ENCODE assay signal across 18 mouse cellular contexts in genomic region chr10:18069576-18069975, GRCm38 (mm10). TPM values are rescaled to one million over a fixed set of nuclear protein-coding genes. Genes with fewer than 3 reads are reported as not detected.
A peak's percentile ranks its signal among the peaks of the same experiment; 100 is the strongest.
DNase-seq lines count a peak whose midpoint lies in the region; ATAC-seq and TF ChIP-seq lines count a peak whose summit lies in the region.
"Had no signal": no experiment of that assay in that cellular context is flagged by ENCODE, and none has a peak within 500 bp of the region (broad histone marks: within the 10 kb centered on the region; RNA-seq: fewer than 3 reads in every experiment).

No protein-coding gene starts in this region.

- no peak overlapping the region for H3K4me3 ChIP-seq in hindbrain, postnatal 0 days (ENCODE audit: low read length)
- no peak overlapping the region for H3K4me3 ChIP-seq in hindbrain, embryonic 11.5 days (ENCODE audit: low read depth, low read length)
- no peak overlapping the region for H3K4me3 ChIP-seq in neural tube, embryonic 13.5 days
- H3K4me3 ChIP-seq in midbrain, embryonic 15.5 days, result no peak overlapping the region
- H3K4me3 ChIP-seq: gastrocnemius, adult 2 months; heart, embryonic 15.5 days; limb, embryonic 15.5 days; neural tube, embryonic 12.5 days; stomach, embryonic 15.5 days had no signal

- TF ChIP-seq CTCF in hindbrain, postnatal 0 days (IDR thresholded peaks at IDR 0.05; ENCODE audit: low read depth), result no peak

- H3K4me1 ChIP-seq in hindbrain, postnatal 0 days (ENCODE audit: insufficient read depth, low read length), result 0 out of 2 replicates have a peak, but pooled peaks cover 5% of the 10 kb centered on the region
- H3K4me1 ChIP-seq in hindbrain, embryonic 11.5 days (replicated peaks; ENCODE audit: control insufficient read depth, insufficient read depth, low read length), result no peaks in the 10 kb centered on the region
- H3K4me1 ChIP-seq in neural tube, embryonic 13.5 days (replicated peaks), result peaks cover 41% of the 10 kb centered on the region
- H3K4me1 ChIP-seq in midbrain, embryonic 15.5 days, result peaks cover 10% of the 10 kb centered on the region

- H3K27me3 ChIP-seq in hindbrain, postnatal 0 days (ENCODE audit: insufficient read depth, low read length), result no peaks in the 10 kb centered on the region
- no peaks in the 10 kb centered on the region for H3K27me3 ChIP-seq in hindbrain, embryonic 11.5 days (ENCODE audit: control insufficient read depth, insufficient read depth, low read length)
- H3K27me3 ChIP-seq in neural tube, embryonic 13.5 days, result no peaks in the 10 kb centered on the region
- H3K27me3 ChIP-seq in midbrain, embryonic 15.5 days (replicated peaks), result no peaks in the 10 kb centered on the region
- H3K27me3 ChIP-seq: heart, embryonic 15.5 days; limb, embryonic 15.5 days; neural tube, embryonic 12.5 days; stomach, embryonic 15.5 days had no signal

- no peak overlapping the region for H3K9ac ChIP-seq in hindbrain, postnatal 0 days (replicated peaks; ENCODE audit: low read length)
- H3K9ac ChIP-seq in hindbrain, embryonic 11.5 days (ENCODE audit: low read depth, low read length), result no peak overlapping the region
- H3K9ac ChIP-seq in neural tube, embryonic 13.5 days, result no peak overlapping the region
- no peak overlapping the region for H3K9ac ChIP-seq in midbrain, embryonic 15.5 days
- H3K9ac ChIP-seq: forebrain, postnatal 0 days; heart, embryonic 15.5 days; limb, embryonic 15.5 days; neural tube, embryonic 12.5 days; stomach, embryonic 15.5 days had no signal

- H3K4me2 ChIP-seq in hindbrain, postnatal 0 days (ENCODE audit: low read depth, low read length), result no peak overlapping the region
- no peak overlapping the region for H3K4me2 ChIP-seq in hindbrain, embryonic 11.5 days (replicated peaks; ENCODE audit: low read depth, low read length)
- H3K4me2 ChIP-seq in neural tube, embryonic 13.5 days, result no peak overlapping the region
- H3K4me2 ChIP-seq in midbrain, embryonic 15.5 days, result no peak overlapping the region
- H3K4me2 ChIP-seq: heart, embryonic 15.5 days; limb, embryonic 15.5 days; midbrain, embryonic 11.5 days; neural tube, embryonic 12.5 days; stomach, embryonic 15.5 days had no signal

- no peaks in the 10 kb centered on the region for H3K9me3 ChIP-seq in hindbrain, postnatal 0 days (ENCODE audit: low read length)
- no peaks in the 10 kb centered on the region for H3K9me3 ChIP-seq in hindbrain, embryonic 11.5 days (ENCODE audit: control insufficient read depth, low read length)
- no peaks in the 10 kb centered on the region for H3K9me3 ChIP-seq in neural tube, embryonic 13.5 days
- no peaks in the 10 kb centered on the region for H3K9me3 ChIP-seq in midbrain, embryonic 15.5 days
- H3K9me3 ChIP-seq: heart, embryonic 15.5 days; limb, embryonic 15.5 days; neural tube, embryonic 12.5 days; stomach, embryonic 15.5 days had no signal

- WGBS in hindbrain, postnatal 0 days, result 68% methylated on average over 2 of the region's 2 CpGs
- 93% methylated on average over 2 of the region's 2 CpGs for WGBS in hindbrain, embryonic 11.5 days
- 66% methylated on average over 2 of the region's 2 CpGs for WGBS in neural tube, embryonic 13.5 days
- WGBS in midbrain, embryonic 15.5 days, result 73% methylated on average over 2 of the region's 2 CpGs

- H3K27ac ChIP-seq in hindbrain, postnatal 0 days, result peak overlapping the region; percentile 77; the same call in 1 of the 2 replicates
- H3K27ac ChIP-seq in hindbrain, embryonic 11.5 days (ENCODE audit: low read depth, low read length), result no peak overlapping the region
- H3K27ac ChIP-seq in neural tube, embryonic 13.5 days (replicated peaks), result 0 out of 2 replicates have a peak overlapping the region, but pooled peaks have one; percentile 40
- no peak overlapping the region for H3K27ac ChIP-seq in midbrain, embryonic 15.5 days
- H3K27ac ChIP-seq: limb, embryonic 15.5 days; neural tube, embryonic 12.5 days; stomach, embryonic 15.5 days had no signal

- H3K36me3 ChIP-seq in hindbrain, postnatal 0 days (ENCODE audit: insufficient read depth, low read length), result no peaks in the 10 kb centered on the region
- no peaks in the 10 kb centered on the region for H3K36me3 ChIP-seq in hindbrain, embryonic 11.5 days (ENCODE audit: control insufficient read depth, insufficient read depth, low read length)
- H3K36me3 ChIP-seq in neural tube, embryonic 13.5 days, result no peaks in the 10 kb centered on the region
- no peaks in the 10 kb centered on the region for H3K36me3 ChIP-seq in midbrain, embryonic 15.5 days (replicated peaks)
- H3K36me3 ChIP-seq: heart, embryonic 15.5 days; limb, embryonic 15.5 days; neural tube, embryonic 12.5 days; stomach, embryonic 15.5 days had no signal

- ATAC-seq in hindbrain, postnatal 0 days, result no peak
- no peak for ATAC-seq in hindbrain, embryonic 11.5 days (ENCODE audit: low FRiP score)
- no peak for ATAC-seq in neural tube, embryonic 13.5 days (ENCODE audit: low read depth)
- ATAC-seq in inflammation-experienced regulatory T-cells, adult 6 months, result no peak
- ATAC-seq in midbrain, embryonic 15.5 days (replicated peaks), result no peak

- DNase-seq in hindbrain, postnatal 0 days (ENCODE audit: low spot score), result no peak
- DNase-seq in hindbrain, embryonic 11.5 days (ENCODE audit: low spot score), result no peak
- DNase-seq in neural tube, embryonic 10.5 days (ENCODE audit: extremely low spot score, low spot score), result no peak
- DNase-seq in cerebellum, postnatal 10 days, result peak; percentile 23 to 26
- DNase-seq: adrenal gland, adult 2 months; embryo, embryonic 11 days; gastrocnemius, adult 2 months; thymus, adult 18-20 months; thymus, postnatal 4 days had no signal

RNA-seq across cellular contexts. Expression of gene Reps1, which starts 13.9 kb away (rescaled TPM):
- total RNA-seq in hindbrain, postnatal 0 days (2014; rRNA removed), result 64.9 and 69.5 TPM in 2 replicates
- polyA plus RNA-seq in hindbrain, postnatal 0 days (2015; fragmentation: Nextera tagmentation; extraction: Ambion mirVana), result 20.6 and 21.1 TPM in 2 replicates
- polyA plus RNA-seq in hindbrain, embryonic 11.5 days (2014; fragmentation: Nextera tagmentation; extraction: Ambion mirVana), result 24.6 and 29.7 TPM in 2 replicates
- 16.7 and 22.3 TPM in 2 replicates for polyA plus RNA-seq in neural tube, embryonic 13.5 days (2015; fragmentation: Nextera tagmentation; extraction: Ambion mirVana)
- polyA plus RNA-seq in inflammation-experienced regulatory T-cells, adult 6 months (2017; shearing (Covaris generic)), result 10 to 100 TPM; 23.5 to 57.7 (median 36.7) TPM
- polyA plus RNA-seq in midbrain, embryonic 15.5 days (2015; fragmentation: Nextera tagmentation; extraction: Ambion mirVana), result 28.0 and 29.2 TPM in 2 replicates

RNA-seq across cellular contexts. Expression of gene Abracl, which starts 46.5 kb away (rescaled TPM):
- total RNA-seq in hindbrain, postnatal 0 days (2014; rRNA removed), result 10.4 and 27.9 TPM in 2 replicates
- polyA plus RNA-seq in hindbrain, postnatal 0 days (2015; fragmentation: Nextera tagmentation; extraction: Ambion mirVana), result 55.9 and 60.6 TPM in 2 replicates
- polyA plus RNA-seq in hindbrain, embryonic 11.5 days (2014; fragmentation: Nextera tagmentation; extraction: Ambion mirVana), result 220 and 223 TPM in 2 replicates
- 99.0 and 103 TPM in 2 replicates for polyA plus RNA-seq in neural tube, embryonic 13.5 days (2015; fragmentation: Nextera tagmentation; extraction: Ambion mirVana)
- 100 to 1,000 TPM; 410 to 733 (median 423) TPM for polyA plus RNA-seq in inflammation-experienced regulatory T-cells, adult 6 months (2017; shearing (Covaris generic))
- 49.2 and 56.6 TPM in 2 replicates for polyA plus RNA-seq in midbrain, embryonic 15.5 days (2015; fragmentation: Nextera tagmentation; extraction: Ambion mirVana)

Comparison
In these comparisons a context has a peak if more than half of its experiments do, and no peak if none do; other contexts are left out.
1. H3K27ac ChIP-seq: peak in hindbrain, postnatal 0 days (single experiment) and neural tube, embryonic 13.5 days (single experiment); none in hindbrain, embryonic 11.5 days (single experiment) and midbrain, embryonic 15.5 days (single experiment).
2. DNase-seq: peak in cerebellum, postnatal 10 days (2 of 2); none in hindbrain, postnatal 0 days (single experiment), hindbrain, embryonic 11.5 days (single experiment) and neural tube, embryonic 10.5 days (single experiment).